Mouse (Mus musculus) limb, embryonic 11.5 days (tissue): ENCODE data around the gene Dhrs3. TPM values are rescaled to one million over a fixed set of nuclear protein-coding genes. Genes with fewer than 3 reads are reported as not detected.

ENCODE experiments used
- ATAC-seq: fragments of 200-750 bp; cut with Nextera tagmentation; 2 replicates; pipeline ENCODE4 v1.8.0; 2017; ENCODE audit warnings: low read depth; ENCODE audit not compliant: insufficient number of reproducible peaks, low FRiP score, low TSS enrichment
- DNase-seq: peaks from one replicate; pipeline ENCODE4 v3.0.0-alpha.2; 2015; ENCODE audit warnings: low spot score
- H3K27ac ChIP-seq: fragments of 300-500 bp; sonication (generic); replicated peaks from 2 replicates; pipeline ENCODE4 v1.5.1; 2014; ENCODE audit warnings: low read depth, mild to moderate bottlenecking, low read length
- H3K27me3 ChIP-seq: fragments of 300-500 bp; sonication (generic); 2 replicates; pipeline ENCODE4 v1.6.1; 2014; ENCODE audit warnings: mild to moderate bottlenecking, low read length, mixed read lengths; ENCODE audit not compliant: control insufficient read depth, insufficient read depth
- H3K36me3 ChIP-seq: fragments of 300-500 bp; sonication (generic); 2 replicates; pipeline ENCODE4 v1.6.1; 2014; ENCODE audit warnings: mild to moderate bottlenecking, low read length, moderate library complexity, mixed read lengths; ENCODE audit not compliant: control insufficient read depth, insufficient read depth
- H3K4me1 ChIP-seq: fragments of 300-500 bp; sonication (generic); 2 replicates; pipeline ENCODE4 v1.6.1; 2014; ENCODE audit warnings: low read length, mixed read lengths; ENCODE audit not compliant: control insufficient read depth, insufficient read depth
- H3K4me2 ChIP-seq: fragments of 300-500 bp; sonication (generic); 2 replicates; pipeline ENCODE4 v1.6.1; 2014; ENCODE audit warnings: low read depth, mild to moderate bottlenecking, moderate library complexity; ENCODE audit not compliant: severe bottlenecking
- H3K4me3 ChIP-seq: fragments of 300-500 bp; sonication (generic); 2 replicates; pipeline ENCODE4 v1.5.1; 2014; ENCODE audit warnings: low read depth, low read length
- H3K9ac ChIP-seq: fragments of 300-500 bp; sonication (generic); 2 replicates; pipeline ENCODE4 v1.6.1; 2014; ENCODE audit warnings: mild to moderate bottlenecking, low read length
- H3K9me3 ChIP-seq: fragments of 300-500 bp; sonication (generic); 2 replicates; pipeline ENCODE4 v1.6.1; 2016; ENCODE audit warnings: low read length; ENCODE audit not compliant: control insufficient read depth
- WGBS: fragments of 180-500 bp; shearing (Covaris S2); extraction: QIAGEN DNeasy Blood & Tissue Kit; methylation state at CpG from one replicate; pipeline ENCODE4 v1.1.7; 2014; 5-methylcytosine and 5-hydroxymethylcytosine counted together
- polyA plus RNA-seq: library from polyadenylated mRNA; unstranded; fragments of >200 nt; fragmentation: Nextera tagmentation; extraction: Ambion mirVana; gene quantifications from 2 replicates; pipeline ENCODE4 v1.2.1, GENCODE M21; 2014

Gene Dhrs3
- polyA plus RNA-seq = 48.5 and 50.2 TPM in 2 replicates

DNA sequence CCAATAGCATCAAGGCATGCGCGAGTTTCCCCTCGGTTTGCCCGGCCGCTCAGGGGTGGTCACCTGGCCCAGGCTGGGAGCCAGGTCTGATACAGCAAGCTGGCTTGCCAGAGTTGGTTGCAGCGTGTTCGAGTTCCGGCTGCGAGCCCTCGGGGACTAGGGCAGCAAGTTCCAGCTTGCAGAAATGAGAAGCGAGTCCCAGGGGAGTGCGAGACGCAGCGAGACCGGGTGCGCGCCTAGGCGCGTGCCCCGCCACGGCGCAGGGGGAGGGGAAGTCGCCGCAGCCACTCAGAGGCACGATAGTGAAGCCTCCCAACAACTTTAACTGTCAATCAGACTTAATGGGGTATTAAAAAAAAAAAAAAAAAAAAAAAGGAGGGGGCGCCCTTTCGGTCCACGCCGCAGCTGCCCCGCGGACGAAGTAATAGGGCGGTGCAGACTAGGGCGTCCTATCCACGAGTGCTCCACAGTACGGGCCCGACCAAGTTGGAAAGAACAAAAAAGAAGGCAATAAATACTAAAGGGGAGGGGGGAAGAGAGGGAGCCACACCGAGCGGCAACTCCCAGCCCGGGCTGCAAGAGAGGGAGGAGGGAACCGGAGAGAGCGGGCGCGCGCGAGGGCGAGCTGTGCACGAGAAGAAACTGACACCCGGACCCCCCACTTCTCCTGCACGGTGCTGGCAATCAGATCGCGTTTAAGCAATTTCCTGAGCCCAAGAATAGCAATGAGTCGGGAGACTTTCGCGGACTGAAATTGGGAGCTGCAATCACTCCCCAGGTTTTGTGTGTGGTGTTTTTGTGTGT, at the start of gene Dhrs3:
Dhrs3 (plus strand) TSS at position 695 of the 804 bp plus-strand sequence.
- under 1% methylated on average over 55 of the region's 55 CpGs for WGBS
- H3K4me2 ChIP-seq = peak within 1 kb of the TSS; percentile 97
- ATAC-seq = peak; percentile 79
- no peaks in the 10 kb centered on the region for H3K9me3 ChIP-seq
- H3K27me3 ChIP-seq = no peaks in the 10 kb centered on the region
- H3K27ac ChIP-seq = peak within 1 kb of the TSS; percentile 75
- peak within 1 kb of the TSS; percentile 68 for H3K9ac ChIP-seq
- DNase-seq = peak; percentile 90
- H3K36me3 ChIP-seq = no peaks in the 10 kb centered on the region
- peak within 1 kb of the TSS; percentile 61 for H3K4me3 ChIP-seq
- peaks cover 28% of the 10 kb centered on the region for H3K4me1 ChIP-seq

DNA sequence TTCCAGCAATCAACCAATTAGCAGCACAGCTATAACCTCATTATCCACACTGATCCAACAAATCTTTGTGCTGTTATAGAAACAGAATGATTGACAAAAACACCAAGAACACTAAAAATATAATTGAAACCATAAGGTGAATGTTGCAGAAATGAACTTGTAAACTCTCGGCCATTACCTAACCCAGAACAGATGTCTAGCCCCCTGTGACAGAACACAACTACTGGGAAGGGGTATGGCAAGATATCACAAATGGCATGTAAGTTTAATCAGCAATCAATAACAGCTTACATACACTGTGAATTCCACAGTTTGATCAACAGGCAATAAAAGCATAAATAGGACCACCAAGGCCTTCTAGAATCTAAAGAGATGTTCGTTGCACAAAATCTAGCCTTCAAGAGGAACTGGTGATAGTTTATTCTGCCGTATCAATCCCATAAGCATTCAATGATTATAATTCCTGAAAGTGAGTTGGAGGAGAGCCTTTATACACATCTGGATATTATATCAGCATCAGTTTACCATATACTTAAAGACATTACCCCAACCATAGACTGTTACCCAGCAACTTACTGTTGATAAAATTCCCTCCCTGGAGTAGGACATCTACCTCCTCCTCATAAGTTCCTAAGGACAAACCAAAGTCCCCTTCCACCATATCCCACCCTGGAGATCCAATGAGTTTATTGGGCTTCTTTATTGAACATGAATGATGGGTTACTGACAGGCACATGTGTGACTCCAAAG, 30.7 kb upstream of the Dhrs3 start:
- Histone ChIP-seq H3K9ac (no peak overlapping the region), H3K4me3 (no peak overlapping the region), H3K4me2 (no peak overlapping the region), H3K9me3 (no peaks in the 10 kb centered on the region), H3K27ac (no peak overlapping the region), H3K36me3 (no peaks in the 10 kb centered on the region), H3K27me3 (no peaks in the 10 kb centered on the region), H3K4me1 (no peaks in the 10 kb centered on the region)
- 47% methylated on average over 3 of the region's 3 CpGs for WGBS
- ATAC-seq = peak; percentile 77; the same call in 1 of the 2 replicates
- DNase-seq = no peak

DNA sequence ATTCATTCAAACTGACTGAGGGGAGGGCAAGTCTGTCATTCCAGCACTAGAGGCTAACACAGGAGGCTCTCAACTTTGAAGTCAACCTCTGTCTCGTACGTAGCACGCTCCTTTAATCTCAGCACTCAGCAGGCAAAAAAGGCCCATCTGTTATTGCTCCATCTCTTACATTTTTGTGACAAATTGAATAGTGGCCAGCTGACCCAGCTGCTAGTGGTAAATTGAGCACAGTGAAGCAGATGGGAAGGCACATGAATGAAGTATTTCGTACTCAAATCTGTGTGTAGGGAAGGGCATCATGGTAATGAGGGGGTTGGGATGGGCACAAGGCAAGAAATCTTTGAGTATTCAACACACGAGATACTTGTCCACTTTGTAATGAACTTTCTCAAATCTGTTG, 24.7 kb upstream of the Dhrs3 start:
- Histone ChIP-seq H3K27me3 (no peaks in the 10 kb centered on the region), H3K4me2 (no peak overlapping the region), H3K36me3 (no peaks in the 10 kb centered on the region), H3K9me3 (no peaks in the 10 kb centered on the region), H3K27ac (no peak overlapping the region), H3K4me1 (no peaks in the 10 kb centered on the region), H3K4me3 (no peak overlapping the region), H3K9ac (no peak overlapping the region)
- ATAC-seq (no peak), DNase-seq (no peak)
- whole genome bisulfite sequencing = 69% methylated on average over 5 of the region's 5 CpGs

DNA sequence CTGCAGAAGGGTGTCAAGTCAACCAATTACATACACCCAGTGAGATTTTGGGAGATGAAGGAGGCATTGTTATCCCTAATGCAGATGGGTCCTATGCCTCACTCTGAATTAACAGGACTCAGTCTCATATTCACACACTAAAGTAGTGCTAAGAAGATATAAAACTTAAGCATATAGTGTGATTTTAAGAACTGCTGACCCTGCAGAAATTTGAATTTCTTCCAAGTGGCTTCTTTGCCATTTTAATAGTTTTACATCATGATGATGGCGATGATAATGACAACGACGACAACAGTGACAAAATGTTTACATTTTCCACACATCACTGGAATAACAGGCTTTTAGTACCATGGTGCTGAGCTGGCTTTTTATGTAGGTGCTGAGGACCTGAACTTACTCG, 24.0 kb upstream of the Dhrs3 start:
- Histone ChIP-seq H3K9ac (no peak overlapping the region), H3K4me2 (no peak overlapping the region), H3K36me3 (no peaks in the 10 kb centered on the region), H3K4me3 (no peak overlapping the region), H3K4me1 (no peaks in the 10 kb centered on the region), H3K9me3 (no peaks in the 10 kb centered on the region), H3K27ac (no peak overlapping the region), H3K27me3 (no peaks in the 10 kb centered on the region)
- DNase-seq (no peak), ATAC-seq (no peak)
- 89% methylated on average over 4 of the region's 4 CpGs for WGBS

DNA sequence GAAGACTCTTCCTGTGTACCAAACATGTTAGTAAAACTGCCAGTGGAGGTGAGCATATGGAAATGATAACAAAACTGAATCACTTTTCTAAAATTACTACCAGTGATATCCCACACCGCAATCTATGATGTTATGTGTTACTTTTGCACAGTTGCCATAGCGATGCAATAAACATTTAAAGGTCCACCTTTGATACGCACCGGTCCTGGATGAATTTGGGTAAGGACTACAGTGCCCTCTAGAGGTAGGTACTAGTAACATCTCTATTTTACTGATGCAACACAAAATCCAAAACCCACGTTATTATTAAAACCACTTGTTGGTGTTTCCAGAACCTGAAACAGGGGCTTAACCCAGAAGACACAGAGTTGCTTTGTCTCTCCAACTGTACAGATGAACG, 19.7 kb upstream of the Dhrs3 start:
- Histone ChIP-seq H3K4me1 (no peaks in the 10 kb centered on the region), H3K9ac (no peak overlapping the region), H3K27me3 (no peaks in the 10 kb centered on the region), H3K4me3 (no peak overlapping the region), H3K36me3 (no peaks in the 10 kb centered on the region), H3K9me3 (no peaks in the 10 kb centered on the region), H3K27ac (no peak overlapping the region), H3K4me2 (no peak overlapping the region)
- DNase-seq = no peak
- 31% methylated on average over 6 of the region's 6 CpGs for WGBS
- 0 out of 2 replicates have a peak, but pooled peaks have one; percentile 55 for ATAC-seq

DNA sequence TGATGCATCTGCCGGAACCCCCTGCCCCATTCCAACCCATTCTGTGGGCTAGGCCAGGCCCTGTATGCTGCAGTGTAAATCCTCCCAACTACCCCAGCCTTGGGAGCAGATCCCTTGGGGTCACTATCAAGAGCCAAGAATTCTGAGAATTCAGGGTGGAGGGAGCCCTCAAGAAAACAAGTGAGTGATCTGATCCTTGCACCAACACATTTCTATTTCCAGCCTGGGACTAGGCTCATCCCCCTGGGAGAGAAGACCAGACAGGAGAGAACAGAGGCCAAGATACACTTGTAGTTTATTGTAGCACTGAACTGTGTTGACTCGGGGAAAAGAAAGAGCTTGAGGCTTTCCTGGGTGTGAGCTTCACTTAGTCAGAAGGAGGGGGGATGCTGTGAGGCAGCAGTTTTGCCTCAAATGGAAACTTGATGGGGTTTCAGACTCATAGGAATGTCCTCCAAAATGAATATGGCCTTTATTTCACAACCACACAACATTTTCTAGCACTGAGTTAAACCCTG, 17.0 kb upstream of the Dhrs3 start:
- H3K27ac ChIP-seq = no peak overlapping the region
- no peak overlapping the region for H3K4me2 ChIP-seq
- H3K27me3 ChIP-seq = no peaks in the 10 kb centered on the region
- no peaks in the 10 kb centered on the region for H3K36me3 ChIP-seq
- H3K9me3 ChIP-seq = no peaks in the 10 kb centered on the region
- WGBS = 79% methylated on average over 2 of the region's 2 CpGs
- no peak overlapping the region for H3K9ac ChIP-seq
- ATAC-seq (no peak), DNase-seq (no peak)
- no peaks in the 10 kb centered on the region for H3K4me1 ChIP-seq
- no peak overlapping the region for H3K4me3 ChIP-seq

DNA sequence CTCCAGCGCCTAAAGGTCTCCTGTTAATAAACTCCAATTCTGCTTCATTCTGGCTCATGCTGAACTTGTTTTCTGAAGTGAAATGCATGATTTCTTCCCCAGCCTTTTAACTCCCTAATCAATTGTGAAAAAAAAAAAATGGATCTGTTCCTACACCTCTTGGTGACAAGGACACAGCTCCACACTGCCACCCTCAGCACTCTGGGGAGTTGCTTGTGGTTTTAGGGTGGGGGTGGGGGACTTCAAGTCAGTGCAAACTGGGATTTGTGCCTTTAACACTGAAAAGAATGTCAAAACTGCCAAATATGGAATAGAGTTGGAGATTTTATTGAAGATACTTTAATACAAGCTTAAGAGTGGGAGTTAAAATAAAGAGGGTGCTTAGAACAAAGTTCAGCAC, 13.1 kb upstream of the Dhrs3 start:
- Histone ChIP-seq H3K27ac (no peak overlapping the region), H3K4me1 (peaks cover 14% of the 10 kb centered on the region), H3K9me3 (no peaks in the 10 kb centered on the region), H3K9ac (no peak overlapping the region), H3K4me3 (no peak overlapping the region), H3K27me3 (no peaks in the 10 kb centered on the region), H3K4me2 (no peak overlapping the region), H3K36me3 (no peaks in the 10 kb centered on the region)
- ATAC-seq (no peak), DNase-seq (no peak)
- WGBS = 76% methylated on average over 1 of the region's 1 CpGs

DNA sequence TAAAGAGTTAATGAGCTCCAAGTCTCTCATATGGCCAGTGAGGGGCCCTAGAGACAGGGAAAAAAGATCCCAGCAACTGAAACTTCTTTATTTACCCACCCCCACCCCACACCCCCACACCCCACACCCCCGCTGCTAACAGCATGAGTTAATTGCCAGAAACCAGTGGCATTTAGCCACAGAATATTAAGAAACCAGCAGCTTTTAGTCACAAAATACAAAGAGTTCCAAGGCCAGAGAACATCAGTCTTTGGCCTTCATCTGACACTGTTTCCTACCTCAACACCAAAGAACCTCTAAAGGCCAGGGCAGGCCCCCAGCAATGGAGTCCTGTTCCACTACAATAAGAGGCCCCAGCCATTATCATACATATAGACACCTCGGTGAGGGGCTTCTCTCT, 11.3 kb upstream of the Dhrs3 start:
- ATAC-seq = no peak

More for the DNA sequence above, 11.3 kb upstream of the Dhrs3 start:
- no peak for DNase-seq
- Histone ChIP-seq H3K27me3 (no peaks in the 10 kb centered on the region), H3K9ac (no peak overlapping the region), H3K4me1 (peaks cover 14% of the 10 kb centered on the region), H3K4me3 (no peak overlapping the region), H3K9me3 (no peaks in the 10 kb centered on the region), H3K27ac (no peak overlapping the region), H3K36me3 (no peaks in the 10 kb centered on the region), H3K4me2 (no peak overlapping the region)
- WGBS = 71% methylated on average over 2 of the region's 2 CpGs
